Mouse (Mus musculus): ENCODE data around the gene Btbd2. TPM values are rescaled to one million over a fixed set of nuclear protein-coding genes. Genes with fewer than 3 reads are reported as not detected.
A peak's percentile ranks its signal among the peaks of the same experiment; 100 is the strongest.

Btbd2 gene
- polyA plus RNA-seq, 1 experiment from 2014 or later, result 9.2 TPM

DNA sequence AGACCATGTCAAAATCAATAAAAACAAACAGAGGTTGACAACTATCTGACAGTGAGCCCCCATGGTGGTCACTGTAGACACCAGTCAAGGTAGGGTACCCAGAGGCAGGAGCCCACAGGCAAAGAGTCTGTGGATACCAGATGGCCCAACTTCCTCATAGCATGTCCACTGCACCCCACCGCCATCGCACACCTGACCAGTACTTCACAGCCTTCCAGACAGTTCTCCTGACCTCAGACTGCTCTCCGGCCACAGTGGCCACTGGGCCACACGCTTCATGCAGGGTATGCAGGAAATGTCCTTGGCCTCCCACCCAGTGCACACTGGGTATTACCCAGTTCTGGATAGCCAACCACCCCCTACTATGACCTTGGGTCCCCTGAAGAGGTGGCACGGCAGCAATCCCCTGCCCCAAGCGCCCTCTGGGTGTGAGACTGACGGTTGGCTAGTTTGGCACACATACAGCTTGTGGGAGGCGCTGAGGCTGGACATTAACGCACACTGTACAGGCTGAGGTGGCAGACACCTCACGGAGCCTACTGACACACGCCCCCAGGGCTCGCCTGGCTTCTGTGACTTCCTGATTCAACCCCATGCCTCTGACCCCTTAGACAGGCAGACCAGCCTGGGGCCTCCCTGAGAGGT is 36.7 kb upstream of the Btbd2 start:
- H3K9ac ChIP-seq (ENCODE audit: low read depth, low read length), result no peak overlapping the region
- no peak overlapping the region for H3K4me2 ChIP-seq (ENCODE audit: low read depth, low read length)
- ATAC-seq, result no peak
- no peak overlapping the region for H3K27ac ChIP-seq (ENCODE audit: low read length)
- H3K4me1 ChIP-seq (ENCODE audit: control insufficient read depth, insufficient read depth, low read length), result peaks cover 8% of the 10 kb centered on the region; the same call in 1 of the 2 replicates
- H3K27me3 ChIP-seq (replicated peaks; ENCODE audit: control insufficient read depth, insufficient read depth, low read length), result no peaks in the 10 kb centered on the region
- WGBS, result 94% methylated on average over 12 of the region's 12 CpGs
- no peaks in the 10 kb centered on the region for H3K9me3 ChIP-seq (ENCODE audit: control insufficient read depth, low read length)
- H3K36me3 ChIP-seq (ENCODE audit: control insufficient read depth, insufficient read depth, low read length), result 0 out of 2 replicates have a peak, but pooled peaks cover 2% of the 10 kb centered on the region
- no peak overlapping the region for H3K4me3 ChIP-seq (ENCODE audit: low read length)

DNA sequence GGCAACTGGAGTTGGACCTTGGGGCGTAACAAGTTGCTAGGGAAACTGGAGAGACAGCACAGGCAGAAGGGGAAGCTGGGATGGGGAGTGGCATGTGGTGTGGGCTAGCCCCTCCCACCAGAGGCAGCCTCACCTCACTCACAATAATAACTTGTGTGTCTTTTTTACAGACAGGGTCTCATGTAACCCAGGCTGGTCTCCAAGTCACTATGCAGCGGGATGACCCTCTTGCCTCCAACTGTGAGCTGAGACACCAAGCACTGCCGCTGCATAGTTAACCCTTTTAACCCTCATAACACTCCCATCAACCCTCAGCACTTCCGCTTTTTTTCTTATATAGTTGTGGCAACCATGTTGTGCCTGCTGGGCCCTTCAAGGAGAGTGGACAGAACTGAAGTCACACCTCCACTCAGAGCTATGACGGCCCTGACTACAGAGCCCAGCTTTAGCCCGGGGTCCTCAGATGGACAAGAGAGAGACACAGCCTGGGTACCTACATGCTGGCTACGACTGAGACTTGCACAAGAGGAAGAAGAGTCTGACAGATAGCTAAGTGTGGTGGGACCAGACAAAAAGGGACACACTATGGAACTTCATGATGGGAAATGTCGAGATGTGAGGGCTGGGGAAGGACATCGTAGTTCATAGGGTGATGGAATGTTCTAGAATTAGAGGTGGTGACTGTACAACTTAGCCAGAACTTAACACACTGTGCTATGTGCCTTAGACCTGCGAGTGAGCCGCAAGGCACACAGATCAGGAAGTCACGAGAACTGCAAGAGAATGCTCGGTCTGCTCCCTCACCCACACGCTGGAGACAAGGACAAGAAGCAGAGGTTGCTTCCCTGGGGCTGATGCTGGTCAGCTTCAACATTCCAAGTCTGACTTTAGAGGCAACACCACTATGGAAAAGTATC is 35.6 kb upstream of the Btbd2 start:
- no peak for ATAC-seq
- H3K9ac ChIP-seq (ENCODE audit: low read depth, low read length), result peak overlapping the region; percentile 14; the same call in 1 of the 2 replicates
- H3K4me1 ChIP-seq (ENCODE audit: control insufficient read depth, insufficient read depth, low read length), result peaks cover 8% of the 10 kb centered on the region; the same call in 1 of the 2 replicates
- 0 out of 2 replicates have a peak, but pooled peaks cover 2% of the 10 kb centered on the region for H3K36me3 ChIP-seq (ENCODE audit: control insufficient read depth, insufficient read depth, low read length)
- H3K27ac ChIP-seq (ENCODE audit: low read length), result no peak overlapping the region
- H3K4me3 ChIP-seq (ENCODE audit: low read length), result no peak overlapping the region
- 78% methylated on average over 14 of the region's 14 CpGs for WGBS
- H3K9me3 ChIP-seq (ENCODE audit: control insufficient read depth, low read length), result no peaks in the 10 kb centered on the region
- H3K27me3 ChIP-seq (replicated peaks; ENCODE audit: control insufficient read depth, insufficient read depth, low read length), result no peaks in the 10 kb centered on the region
- H3K4me2 ChIP-seq (ENCODE audit: low read depth, low read length), result no peak overlapping the region

DNA sequence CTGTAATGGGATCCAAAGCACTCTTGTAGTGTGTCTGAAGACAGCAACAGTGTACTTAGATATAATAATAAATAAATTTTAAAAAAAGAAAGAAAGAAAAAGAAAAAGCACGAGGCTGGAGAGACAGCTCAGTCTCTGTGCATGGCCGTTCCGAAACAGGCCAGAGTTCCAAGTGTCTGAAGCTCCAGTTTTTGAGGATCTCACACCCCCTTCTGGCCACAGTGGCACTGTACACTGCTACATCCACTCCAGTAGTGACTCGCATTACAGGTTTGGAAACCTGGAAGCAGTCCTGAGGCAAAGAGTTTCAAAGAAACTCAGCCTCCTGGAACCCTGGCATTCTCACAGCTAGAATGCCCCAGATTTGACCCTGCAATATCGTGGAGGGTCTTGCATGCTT is 31.0 kb upstream of the Btbd2 start:
- Histone ChIP-seq H3K27ac (ENCODE audit: low read length) (no peak overlapping the region), H3K9me3 (ENCODE audit: control insufficient read depth, low read length) (no peaks in the 10 kb centered on the region), H3K27me3 (replicated peaks; ENCODE audit: control insufficient read depth, insufficient read depth, low read length) (no peaks in the 10 kb centered on the region), H3K4me2 (ENCODE audit: low read depth, low read length) (no peak overlapping the region), H3K36me3 (ENCODE audit: control insufficient read depth, insufficient read depth, low read length) (peaks cover 2% of the 10 kb centered on the region; the same call in 1 of the 2 replicates), H3K9ac (ENCODE audit: low read depth, low read length) (no peak overlapping the region), H3K4me3 (ENCODE audit: low read length) (no peak overlapping the region), H3K4me1 (ENCODE audit: control insufficient read depth, insufficient read depth, low read length) (0 out of 2 replicates have a peak, but pooled peaks cover 2% of the 10 kb centered on the region)
- ATAC-seq, result peak; percentile 77
- WGBS, result 37% methylated on average over 5 of the region's 5 CpGs

DNA sequence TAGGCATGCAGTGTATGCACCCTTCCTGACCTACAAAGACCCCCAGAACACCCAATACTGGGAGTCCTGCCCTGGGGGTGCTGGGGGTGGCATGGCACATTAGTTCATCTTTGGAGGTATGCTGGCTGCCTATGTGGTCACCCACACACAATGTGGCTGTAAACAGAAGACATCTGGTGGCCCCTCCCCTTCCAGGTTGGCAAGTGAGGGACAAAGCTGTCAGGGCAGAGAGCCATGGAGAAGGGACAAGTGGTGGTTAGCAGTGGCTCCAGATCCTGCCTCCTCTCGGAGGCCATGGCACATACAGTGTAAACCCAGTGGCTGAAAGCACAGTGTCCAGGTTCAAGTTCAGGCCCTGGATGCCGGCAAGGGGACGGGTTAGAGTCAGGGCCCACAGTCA is 29.7 kb upstream of the Btbd2 start:
- Histone ChIP-seq H3K4me3 (ENCODE audit: low read length) (no peak overlapping the region), H3K36me3 (ENCODE audit: control insufficient read depth, insufficient read depth, low read length) (peaks cover 2% of the 10 kb centered on the region; the same call in 1 of the 2 replicates), H3K4me1 (ENCODE audit: control insufficient read depth, insufficient read depth, low read length) (0 out of 2 replicates have a peak, but pooled peaks cover 2% of the 10 kb centered on the region), H3K4me2 (ENCODE audit: low read depth, low read length) (no peak overlapping the region), H3K27ac (ENCODE audit: low read length) (no peak overlapping the region), H3K9me3 (ENCODE audit: control insufficient read depth, low read length) (no peaks in the 10 kb centered on the region), H3K9ac (ENCODE audit: low read depth, low read length) (no peak overlapping the region), H3K27me3 (replicated peaks; ENCODE audit: control insufficient read depth, insufficient read depth, low read length) (no peaks in the 10 kb centered on the region)
- WGBS, result 96% methylated on average over 3 of the region's 3 CpGs
- no peak for ATAC-seq

DNA sequence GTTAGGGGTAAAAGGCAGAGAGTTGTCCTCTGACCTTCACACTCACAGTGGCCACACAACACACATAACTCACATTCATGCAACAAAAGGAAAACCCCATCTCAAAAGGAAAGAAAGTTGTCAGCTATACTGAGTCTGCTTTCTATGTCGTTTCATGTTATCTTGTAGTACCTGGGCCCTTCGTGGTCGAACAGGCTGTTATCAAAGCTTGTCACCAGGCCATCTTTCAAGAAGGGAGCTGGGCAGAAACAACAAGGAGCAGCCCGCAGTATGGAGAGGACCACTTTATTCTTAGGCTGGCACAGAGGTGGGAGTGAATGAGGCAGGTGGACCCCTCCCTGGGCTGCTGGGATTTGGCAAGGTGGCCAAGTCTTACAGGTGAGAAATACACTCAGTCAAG is 28.1 kb upstream of the Btbd2 start:
- WGBS, result 82% methylated on average over 4 of the region's 4 CpGs
- no peak overlapping the region for H3K4me3 ChIP-seq (ENCODE audit: low read length)
- no peak for ATAC-seq
- no peak overlapping the region for H3K27ac ChIP-seq (ENCODE audit: low read length)
- no peaks in the 10 kb centered on the region for H3K27me3 ChIP-seq (replicated peaks; ENCODE audit: control insufficient read depth, insufficient read depth, low read length)
- no peak overlapping the region for H3K9ac ChIP-seq (ENCODE audit: low read depth, low read length)
- H3K4me1 ChIP-seq (ENCODE audit: control insufficient read depth, insufficient read depth, low read length), result 0 out of 2 replicates have a peak, but pooled peaks cover 2% of the 10 kb centered on the region
- no peaks in the 10 kb centered on the region for H3K9me3 ChIP-seq (ENCODE audit: control insufficient read depth, low read length)
- H3K4me2 ChIP-seq (ENCODE audit: low read depth, low read length), result no peak overlapping the region
- H3K36me3 ChIP-seq (ENCODE audit: control insufficient read depth, insufficient read depth, low read length), result peaks cover 1% of the 10 kb centered on the region; the same call in 1 of the 2 replicates

DNA sequence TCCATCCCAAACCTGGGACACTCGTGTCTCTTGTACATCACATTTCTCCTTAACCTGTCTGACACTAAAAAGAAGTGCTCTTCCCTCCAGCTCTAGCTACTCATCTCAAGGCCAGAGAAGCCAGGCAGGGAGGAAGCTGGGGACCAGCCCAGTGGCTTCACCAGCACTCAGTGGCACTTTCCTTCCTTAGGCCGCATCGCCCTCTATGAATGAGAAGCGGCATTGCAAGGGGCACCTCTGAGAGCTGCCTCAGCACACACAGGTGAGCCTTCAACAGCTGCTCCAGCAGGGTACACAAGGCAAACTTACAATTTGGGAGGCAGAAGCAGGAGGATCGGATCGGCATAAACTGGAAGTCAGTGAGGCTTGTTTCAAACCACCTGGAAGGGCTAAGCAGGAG is 27.3 kb upstream of the Btbd2 start:
- Histone ChIP-seq H3K4me3 (ENCODE audit: low read length) (no peak overlapping the region), H3K36me3 (ENCODE audit: control insufficient read depth, insufficient read depth, low read length) (no peaks in the 10 kb centered on the region; the same call in 1 of the 2 replicates), H3K4me2 (ENCODE audit: low read depth, low read length) (no peak overlapping the region), H3K27ac (ENCODE audit: low read length) (no peak overlapping the region), H3K27me3 (replicated peaks; ENCODE audit: control insufficient read depth, insufficient read depth, low read length) (no peaks in the 10 kb centered on the region), H3K9ac (ENCODE audit: low read depth, low read length) (no peak overlapping the region), H3K4me1 (ENCODE audit: control insufficient read depth, insufficient read depth, low read length) (peaks cover 4% of the 10 kb centered on the region), H3K9me3 (ENCODE audit: control insufficient read depth, low read length) (no peaks in the 10 kb centered on the region)
- WGBS, result 62% methylated on average over 6 of the region's 6 CpGs
- peak; percentile 60 for ATAC-seq

DNA sequence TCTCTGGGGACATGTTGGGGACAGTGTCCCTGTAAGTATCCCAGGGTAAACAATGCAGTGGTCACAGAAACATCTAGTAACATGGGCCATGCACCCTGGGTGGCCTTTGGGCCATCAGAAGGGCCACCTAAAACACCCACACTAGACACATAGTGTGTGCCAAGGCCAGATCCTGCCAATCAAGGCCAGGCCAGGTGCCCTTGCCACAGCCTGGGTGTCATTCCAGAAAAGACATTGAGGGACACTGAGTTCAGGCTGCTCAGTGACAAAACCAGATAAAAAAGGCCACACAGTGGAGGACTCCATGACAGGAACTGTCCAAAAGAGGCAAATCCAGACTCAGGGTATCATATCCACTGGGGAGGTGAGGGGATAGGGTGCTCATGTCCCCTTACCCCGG is 26.8 kb upstream of the Btbd2 start:
- Histone ChIP-seq H3K9ac (ENCODE audit: low read depth, low read length) (no peak overlapping the region), H3K4me3 (ENCODE audit: low read length) (no peak overlapping the region), H3K36me3 (ENCODE audit: control insufficient read depth, insufficient read depth, low read length) (no peaks in the 10 kb centered on the region; the same call in 1 of the 2 replicates), H3K27me3 (replicated peaks; ENCODE audit: control insufficient read depth, insufficient read depth, low read length) (no peaks in the 10 kb centered on the region), H3K4me2 (ENCODE audit: low read depth, low read length) (no peak overlapping the region), H3K4me1 (ENCODE audit: control insufficient read depth, insufficient read depth, low read length) (peaks cover 9% of the 10 kb centered on the region), H3K27ac (ENCODE audit: low read length) (no peak overlapping the region), H3K9me3 (ENCODE audit: control insufficient read depth, low read length) (no peaks in the 10 kb centered on the region)
- ATAC-seq, result no peak
- 87% methylated on average over 1 of the region's 1 CpGs for WGBS

DNA sequence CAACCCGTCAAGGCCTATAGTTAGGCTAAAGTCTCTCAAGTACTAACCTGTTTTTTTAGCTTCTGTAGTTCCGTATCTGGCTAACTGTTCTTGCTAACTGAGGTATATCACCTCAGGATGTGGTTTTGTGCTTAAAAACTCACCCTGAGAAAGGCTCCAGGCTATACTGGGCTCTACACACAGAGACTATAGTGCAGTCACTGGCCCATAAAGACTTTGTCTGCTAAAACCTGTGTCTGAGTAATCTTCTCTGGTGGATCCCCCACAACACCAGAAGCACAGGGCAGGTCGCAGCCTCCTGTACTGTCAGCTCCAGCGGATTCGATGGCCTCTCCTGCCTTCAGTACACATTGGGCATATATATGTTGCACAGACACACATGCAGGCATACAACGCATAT is 25.1 kb upstream of the Btbd2 start:
- no peak overlapping the region for H3K27ac ChIP-seq (ENCODE audit: low read length)
- no peak overlapping the region for H3K4me2 ChIP-seq (ENCODE audit: low read depth, low read length)
- no peak overlapping the region for H3K4me3 ChIP-seq (ENCODE audit: low read length)
- whole genome bisulfite sequencing, result 93% methylated on average over 6 of the region's 6 CpGs
- no peak for ATAC-seq
- peaks cover 26% of the 10 kb centered on the region for H3K4me1 ChIP-seq (ENCODE audit: control insufficient read depth, insufficient read depth, low read length)
- H3K9ac ChIP-seq (ENCODE audit: low read depth, low read length), result no peak overlapping the region
- no peaks in the 10 kb centered on the region; the same call in 1 of the 2 replicates for H3K36me3 ChIP-seq (ENCODE audit: control insufficient read depth, insufficient read depth, low read length)
- H3K27me3 ChIP-seq (replicated peaks; ENCODE audit: control insufficient read depth, insufficient read depth, low read length), result no peaks in the 10 kb centered on the region
- no peaks in the 10 kb centered on the region for H3K9me3 ChIP-seq (ENCODE audit: control insufficient read depth, low read length)

DNA sequence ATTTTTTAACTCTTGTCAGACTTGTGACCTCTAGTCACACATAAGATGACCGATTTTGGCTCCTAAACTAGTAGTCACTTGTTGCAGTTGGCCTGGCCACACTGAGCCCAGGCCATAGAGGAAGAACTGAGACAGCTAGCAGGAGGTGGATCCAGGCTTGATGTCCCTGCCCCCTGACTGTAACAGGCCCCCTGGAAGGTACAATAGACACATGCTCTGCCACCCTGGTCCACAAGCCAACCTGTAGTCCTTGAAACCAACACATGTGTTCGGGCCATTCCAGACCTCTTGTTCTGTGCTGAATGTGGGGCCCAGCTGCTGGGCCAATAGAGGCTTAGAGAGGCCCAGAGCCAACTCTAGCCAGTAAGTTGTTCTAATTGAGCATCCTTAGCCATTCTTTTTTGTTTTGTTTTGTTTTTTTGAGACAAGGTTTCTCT is 23.4 kb upstream of the Btbd2 start:
- no peak overlapping the region for H3K4me3 ChIP-seq (ENCODE audit: low read length)
- H3K36me3 ChIP-seq (ENCODE audit: control insufficient read depth, insufficient read depth, low read length), result no peaks in the 10 kb centered on the region
- no peak overlapping the region; the same call in 1 of the 2 replicates for H3K27ac ChIP-seq (ENCODE audit: low read length)
- H3K4me2 ChIP-seq (ENCODE audit: low read depth, low read length), result no peak overlapping the region
- H3K4me1 ChIP-seq (ENCODE audit: control insufficient read depth, insufficient read depth, low read length), result peaks cover 27% of the 10 kb centered on the region
- no peak for ATAC-seq
- H3K27me3 ChIP-seq (replicated peaks; ENCODE audit: control insufficient read depth, insufficient read depth, low read length), result no peaks in the 10 kb centered on the region
- WGBS, result 75% methylated on average over 2 of the region's 2 CpGs
- no peaks in the 10 kb centered on the region for H3K9me3 ChIP-seq (ENCODE audit: control insufficient read depth, low read length)
- H3K9ac ChIP-seq (ENCODE audit: low read depth, low read length), result no peak overlapping the region
